Mouse (Mus musculus): ENCODE results near the gene Olfr1251.
"Not testable (repeated sequence)": the region's sequence is repeated elsewhere in the genome, so short reads cannot be mapped to it uniquely, and the experiment has no call there.

DNA sequence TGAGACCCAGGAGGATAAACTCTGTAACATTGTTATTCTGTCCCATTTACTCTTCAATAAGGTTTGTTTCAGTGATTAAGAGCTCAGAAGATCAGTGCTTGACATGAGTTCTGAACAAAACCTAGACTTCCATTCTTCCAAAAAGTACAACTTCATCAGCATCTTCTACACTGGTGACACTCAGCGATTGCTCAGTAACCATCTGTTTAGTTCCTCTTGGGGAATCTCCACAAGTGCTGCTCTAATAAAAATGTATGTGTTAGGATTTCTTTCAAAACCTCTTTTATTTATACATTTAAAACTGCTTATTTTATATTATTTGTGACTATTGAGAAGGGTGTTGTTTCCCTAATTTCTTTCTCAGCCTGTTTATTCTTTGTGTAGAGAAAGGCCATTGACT, 53.6 kb downstream of the Olfr1251 start, which contains the start of gene Olfr1248:
- TF ChIP-seq ZNF384 (IDR thresholded peaks at IDR 0.05; ENCODE audit: low read depth, low read length); POLR2A (IDR thresholded peaks at IDR 0.05; ENCODE audit: control insufficient read depth in 1 of 2, insufficient read depth in 1 of 2, low read depth in 1 of 2, low read length in 2 of 2, poor library complexity in 1 of 2); MAFK (IDR thresholded peaks at IDR 0.05; ENCODE audit: borderline replicate concordance, low read depth, low read length); CTCF (IDR thresholded peaks at IDR 0.05 in 2 of 3, conservative IDR thresholded peaks at IDR 0.05 in 1 of 3; ENCODE audit: control insufficient read depth in 1 of 3, insufficient read depth in 1 of 3, low read depth in 2 of 3, low read length in 3 of 3, poor library complexity in 1 of 3, severe bottlenecking in 1 of 3); ETS1 (IDR thresholded peaks at IDR 0.05; ENCODE audit: low read depth, low read length); POLR2AphosphoS2 (IDR thresholded peaks at IDR 0.05; ENCODE audit: low read length); MAX (IDR thresholded peaks at IDR 0.05; ENCODE audit: low read length); RAD21 (IDR thresholded peaks at IDR 0.05; ENCODE audit: low read depth, low read length); E2F4 (IDR thresholded peaks at IDR 0.05; ENCODE audit: borderline replicate concordance, low read depth, low read length); EP300 (IDR thresholded peaks at IDR 0.05; ENCODE audit: low read depth in 1 of 2, low read length in 2 of 2); TCF12 (IDR thresholded peaks at IDR 0.05; ENCODE audit: low read depth, low read length); KAT2A (conservative IDR thresholded peaks at IDR 0.05; ENCODE audit: low read depth, low read length): not testable (repeated sequence)

Measured in MEL (cell line).